Mouse (Mus musculus): ENCODE measurements around the gene Upk3bl. TPM values are rescaled to one million over a fixed set of nuclear protein-coding genes. Genes with fewer than 3 reads are reported as not detected.
"Not testable (repeated sequence)": the region's sequence is repeated elsewhere in the genome, so short reads cannot be mapped to it uniquely, and the experiment has no call there.

Upk3bl gene
- polyA plus RNA-seq, 1 experiment = not detected

DNA sequence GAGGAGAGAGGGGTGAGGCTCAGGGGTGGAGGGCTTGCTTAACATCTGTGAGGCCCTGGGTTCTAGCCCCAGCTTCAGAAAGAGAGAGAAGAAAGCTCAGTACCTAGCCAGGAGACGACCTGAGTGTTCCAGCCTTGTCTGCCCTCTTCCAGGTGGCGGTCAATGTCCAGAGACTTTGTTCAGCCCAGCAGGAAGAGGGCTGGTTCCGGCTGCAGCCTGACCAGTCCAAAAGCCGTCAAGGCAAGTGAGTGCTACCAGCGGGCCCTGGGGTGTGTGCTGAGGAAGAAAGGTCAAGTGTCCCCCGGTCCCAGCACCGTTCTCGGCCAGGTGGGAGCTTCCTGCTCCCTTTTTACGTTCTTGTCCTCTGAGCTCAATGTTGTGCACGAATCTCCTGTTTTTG, 44.2 kb downstream of the Upk3bl start:
- Histone ChIP-seq H3K27ac (ENCODE audit: insufficient read depth, low read length) (no peak overlapping the region), H3K4me1 (ENCODE audit: control insufficient read depth, insufficient read depth, low read length) (0 out of 2 replicates have a peak, but pooled peaks cover 4% of the 10 kb centered on the region), H3K4me3 (ENCODE audit: insufficient read depth, low read length) (no peak overlapping the region)
- TF ChIP-seq CTCF (IDR thresholded peaks at IDR 0.05; ENCODE audit: borderline replicate concordance, insufficient read depth, low read length) = no peak
- no peak for TF ChIP-seq POLR2A (IDR thresholded peaks at IDR 0.05; ENCODE audit: low read depth, low read length)

DNA sequence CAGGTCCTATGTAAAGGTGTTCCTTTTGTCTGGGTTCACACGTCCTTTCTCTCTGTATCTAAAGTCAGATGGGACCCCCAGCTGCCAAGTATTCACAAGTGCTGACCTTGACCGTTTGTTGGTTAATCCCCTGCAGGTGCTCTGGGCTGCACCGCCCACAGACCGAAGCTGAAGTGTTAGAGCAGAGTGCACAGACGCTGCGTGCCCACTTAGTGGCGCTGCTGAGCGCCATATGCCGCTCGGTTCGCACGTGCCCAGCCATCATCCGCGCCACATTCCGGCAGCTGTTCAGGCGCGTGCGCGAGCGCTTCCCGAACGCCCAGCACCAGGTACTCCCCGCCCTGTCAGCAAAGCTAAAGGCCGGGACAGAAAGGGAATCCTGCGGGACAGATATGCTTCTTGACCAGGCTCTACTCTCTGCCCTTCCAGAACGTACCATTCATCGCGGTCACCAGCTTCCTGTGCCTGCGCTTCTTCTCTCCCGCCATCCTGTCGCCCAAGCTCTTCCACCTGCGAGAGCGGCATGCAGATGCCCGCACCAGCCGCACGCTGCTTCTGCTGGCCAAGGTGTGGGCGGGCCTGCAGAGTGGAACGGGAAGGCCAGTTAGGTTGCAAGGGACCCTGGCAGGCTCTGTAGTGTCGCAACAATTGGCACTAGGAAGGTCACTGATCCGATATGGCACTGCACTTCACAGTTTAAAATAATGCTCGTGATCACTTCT, 48.0 kb downstream of the Upk3bl start:
- no peak overlapping the region for H3K4me3 ChIP-seq (ENCODE audit: insufficient read depth, low read length)
- H3K4me1 ChIP-seq (ENCODE audit: control insufficient read depth, insufficient read depth, low read length) = no peaks in the 10 kb centered on the region
- H3K27ac ChIP-seq (ENCODE audit: insufficient read depth, low read length) = no peak overlapping the region
- TF ChIP-seq CTCF (IDR thresholded peaks at IDR 0.05; ENCODE audit: borderline replicate concordance, insufficient read depth, low read length) (peak; percentile 97), POLR2A (IDR thresholded peaks at IDR 0.05; ENCODE audit: low read depth, low read length) (no peak)

DNA sequence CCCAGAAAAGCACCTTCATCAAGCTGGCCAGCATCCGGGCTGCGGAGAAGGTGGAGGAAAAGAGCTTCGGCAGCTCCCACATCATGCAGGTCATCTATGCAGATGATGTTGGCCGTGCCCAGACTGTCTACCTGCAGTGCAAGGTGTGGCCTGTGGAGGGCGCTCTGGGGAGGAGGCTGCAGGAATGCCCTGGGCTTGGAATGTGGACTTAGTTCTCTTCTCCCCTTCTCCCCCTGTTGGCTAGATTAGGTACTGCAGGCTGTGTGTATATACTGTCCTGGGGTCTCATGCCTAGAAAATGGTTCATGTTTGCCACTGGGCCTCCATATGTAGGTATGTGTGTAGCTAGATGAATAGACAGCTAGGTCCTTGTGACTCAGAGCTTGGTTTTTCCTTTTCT, 50.2 kb downstream of the Upk3bl start:
- H3K4me3 ChIP-seq (ENCODE audit: insufficient read depth, low read length) = no peak overlapping the region
- no peak overlapping the region for H3K27ac ChIP-seq (ENCODE audit: insufficient read depth, low read length)
- TF ChIP-seq POLR2A (IDR thresholded peaks at IDR 0.05; ENCODE audit: low read depth, low read length) = no peak
- peak; percentile 45; the same call in 1 of the 2 replicates for TF ChIP-seq CTCF (IDR thresholded peaks at IDR 0.05; ENCODE audit: borderline replicate concordance, insufficient read depth, low read length)
- peaks cover 11% of the 10 kb centered on the region; the same call in 1 of the 2 replicates for H3K4me1 ChIP-seq (ENCODE audit: control insufficient read depth, insufficient read depth, low read length)

DNA sequence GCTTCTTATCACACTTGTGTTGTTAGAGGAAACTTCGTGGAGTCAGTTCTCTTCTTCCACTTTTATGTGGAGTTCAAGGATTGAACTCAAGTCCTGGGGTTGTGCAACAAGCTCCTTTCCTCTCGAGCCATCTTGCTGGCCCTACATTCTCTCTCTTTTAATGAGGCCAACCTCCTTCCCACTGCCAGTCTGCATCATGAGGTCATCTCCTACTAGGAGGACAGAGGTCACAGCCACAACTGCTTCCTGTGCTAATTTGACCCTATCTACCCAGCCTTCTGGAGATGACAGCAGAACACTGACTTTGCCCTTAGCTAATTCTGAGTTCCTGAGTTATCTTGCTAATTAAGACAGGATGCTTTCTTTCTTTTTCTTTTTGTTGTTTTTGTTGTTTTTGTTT, 54.2 kb downstream of the Upk3bl start:
- Histone ChIP-seq H3K27ac (ENCODE audit: insufficient read depth, low read length) (peak overlapping the region; percentile 27; the same call in 1 of the 2 replicates), H3K4me3 (ENCODE audit: insufficient read depth, low read length) (no peak overlapping the region), H3K4me1 (ENCODE audit: control insufficient read depth, insufficient read depth, low read length) (peaks cover 11% of the 10 kb centered on the region; the same call in 1 of the 2 replicates)
- TF ChIP-seq CTCF (IDR thresholded peaks at IDR 0.05; ENCODE audit: borderline replicate concordance, insufficient read depth, low read length) (no peak), POLR2A (IDR thresholded peaks at IDR 0.05; ENCODE audit: low read depth, low read length) (no peak)

DNA sequence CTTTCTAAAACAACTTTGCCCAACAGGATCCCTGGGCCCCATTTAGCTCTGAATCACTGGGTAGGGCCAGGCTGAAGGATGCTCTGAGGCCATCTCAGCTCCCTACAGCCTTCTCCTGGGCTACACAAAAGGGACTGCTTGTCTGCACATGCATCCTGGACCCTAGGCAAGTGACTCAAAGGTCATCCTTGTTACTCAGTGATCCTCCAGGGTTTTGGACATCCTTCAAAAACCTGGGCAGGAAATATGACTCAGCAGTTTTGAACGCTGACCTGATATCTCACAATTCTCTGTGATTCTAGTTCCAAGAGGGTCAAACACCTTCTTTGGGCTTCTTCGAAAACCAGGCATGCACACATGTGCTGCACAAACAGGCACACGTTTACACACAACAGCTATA, 54.8 kb downstream of the Upk3bl start:
- H3K27ac ChIP-seq (ENCODE audit: insufficient read depth, low read length) = peak overlapping the region; percentile 27; the same call in 1 of the 2 replicates
- H3K4me3 ChIP-seq (ENCODE audit: insufficient read depth, low read length) = no peak overlapping the region
- no peak for TF ChIP-seq CTCF (IDR thresholded peaks at IDR 0.05; ENCODE audit: borderline replicate concordance, insufficient read depth, low read length)
- no peak for TF ChIP-seq POLR2A (IDR thresholded peaks at IDR 0.05; ENCODE audit: low read depth, low read length)
- peaks cover 11% of the 10 kb centered on the region; the same call in 1 of the 2 replicates for H3K4me1 ChIP-seq (ENCODE audit: control insufficient read depth, insufficient read depth, low read length)

DNA sequence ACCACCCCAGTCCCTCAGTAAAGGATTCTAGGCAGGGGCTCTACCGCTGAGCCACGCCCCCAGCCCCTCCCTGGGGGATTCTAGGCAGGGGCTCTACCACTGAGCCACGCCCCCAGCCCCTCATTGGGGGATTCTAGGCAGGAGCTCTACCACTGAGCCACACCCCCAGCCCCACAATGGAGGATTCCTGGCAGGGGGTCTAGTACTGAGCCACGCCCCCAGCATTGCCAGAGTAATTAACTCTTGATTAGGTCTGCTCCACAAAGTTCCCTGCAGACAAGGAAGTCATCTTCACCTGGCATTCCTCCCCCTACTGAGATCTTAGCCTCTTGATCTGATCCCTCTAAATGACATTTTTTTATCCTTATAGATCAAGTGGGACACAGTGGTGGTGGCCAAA, 59.3 kb downstream of the Upk3bl start:
- not testable (repeated sequence) for H3K4me1 ChIP-seq (ENCODE audit: control insufficient read depth, insufficient read depth, low read length); H3K27ac ChIP-seq (ENCODE audit: insufficient read depth, low read length); H3K4me3 ChIP-seq (ENCODE audit: insufficient read depth, low read length)

Other genes with a start within 250 kb of the Upk3bl start
- gene Srrm3, start 247.6 kb upstream of the Upk3bl start, polyA plus RNA-seq (2011; ENCODE audit: insufficient read length, low read depth, missing spikeins) = not detected in 2 replicates
- gene Hspb1, start 166.6 kb upstream of the Upk3bl start, polyA plus RNA-seq (2011; ENCODE audit: insufficient read length, low read depth, missing spikeins) = 124 and 337 TPM in 2 replicates
- gene Ywhag, start 119.9 kb upstream of the Upk3bl start, polyA plus RNA-seq (2011; ENCODE audit: insufficient read length, low read depth, missing spikeins) = 255 and 333 TPM in 2 replicates
- gene Ssc4d, start 80.0 kb upstream of the Upk3bl start, polyA plus RNA-seq (2011; ENCODE audit: insufficient read length, low read depth, missing spikeins) = 3.2 and 3.3 TPM in 2 replicates
- not detected in 2 replicates for gene Zp3, start 74.4 kb upstream of the Upk3bl start, polyA plus RNA-seq (2011; ENCODE audit: insufficient read length, low read depth, missing spikeins)
- gene Dtx2, start 59.7 kb upstream of the Upk3bl start, polyA plus RNA-seq (2011; ENCODE audit: insufficient read length, low read depth, missing spikeins) = 8.5 and 10.9 TPM in 2 replicates
- gene Upk3b, start 16.0 kb upstream of the Upk3bl start, polyA plus RNA-seq (2011; ENCODE audit: insufficient read length, low read depth, missing spikeins) = 0.23 and 1.0 TPM in 2 replicates
- gene Rasa4, start 29.4 kb downstream of the Upk3bl start, polyA plus RNA-seq (2011; ENCODE audit: insufficient read length, low read depth, missing spikeins) = 20.6 and 39.8 TPM in 2 replicates
- gene Polr2j, start 62.1 kb downstream of the Upk3bl start, polyA plus RNA-seq (2011; ENCODE audit: insufficient read length, low read depth, missing spikeins) = 67.7 TPM in 2 replicates
- gene Lrwd1, start 81.6 kb downstream of the Upk3bl start, polyA plus RNA-seq (2011; ENCODE audit: insufficient read length, low read depth, missing spikeins) = 22.5 and 24.1 TPM in 2 replicates
- gene Alkbh4, start 81.7 kb downstream of the Upk3bl start, polyA plus RNA-seq (2011; ENCODE audit: insufficient read length, low read depth, missing spikeins) = 8.1 and 8.8 TPM in 2 replicates
- gene Orai2, start 116.2 kb downstream of the Upk3bl start, polyA plus RNA-seq (2011; ENCODE audit: insufficient read length, low read depth, missing spikeins) = 11.3 and 14.6 TPM in 2 replicates
- gene Prkrip1, start 144.5 kb downstream of the Upk3bl start, polyA plus RNA-seq (2011; ENCODE audit: insufficient read length, low read depth, missing spikeins) = 39.4 TPM in 2 replicates
- gene Sh2b2, start 192.1 kb downstream of the Upk3bl start, polyA plus RNA-seq (2011; ENCODE audit: insufficient read length, low read depth, missing spikeins) = 1.3 and 2.0 TPM in 2 replicates

Data from embryonic fibroblast, embryonic 13.5 days (primary cell).